Mouse (Mus musculus) kidney, postnatal 0 days (tissue): ENCODE results near the gene Nepn. TPM values are rescaled to one million over a fixed set of nuclear protein-coding genes. Genes with fewer than 3 reads are reported as not detected.
A peak's percentile ranks its signal among the peaks of the same experiment; 100 is the strongest.
"Not testable (repeated sequence)": the region's sequence is repeated elsewhere in the genome, so short reads cannot be mapped to it uniquely, and the experiment has no call there.

ENCODE experiments used
- ATAC-seq: fragments of 200-750 bp; cut with Nextera tagmentation; replicated peaks from 2 replicates; pipeline ENCODE4 v1.8.0; 2017; ENCODE audit warnings: low read depth, moderate number of reproducible peaks, moderate TSS enrichment, moderate library complexity; ENCODE audit not compliant: low FRiP score
- DNase-seq: peaks from one replicate; pipeline ENCODE4 v3.0.0-alpha.2; 2016; ENCODE audit warnings: low spot score
- H3K27ac ChIP-seq: fragments of 300-500 bp; sonication (generic); 2 replicates; pipeline ENCODE4 v1.5.1; 2014; ENCODE audit warnings: mild to moderate bottlenecking
- H3K27me3 ChIP-seq: fragments of 300-500 bp; sonication (generic); 2 replicates; pipeline ENCODE4 v1.6.1; 2014; ENCODE audit warnings: low read length, mixed read lengths; ENCODE audit not compliant: insufficient read depth
- H3K36me3 ChIP-seq: fragments of 300-500 bp; sonication (generic); 2 replicates; pipeline ENCODE4 v1.6.1; 2014; ENCODE audit warnings: low read length, mixed read lengths; ENCODE audit not compliant: insufficient read depth
- H3K4me1 ChIP-seq: fragments of 300-500 bp; sonication (generic); replicated peaks from 2 replicates; pipeline ENCODE4 v1.6.1; 2014; ENCODE audit warnings: antibody characterized with exemption, low read length, mixed read lengths; ENCODE audit not compliant: insufficient read depth
- H3K4me2 ChIP-seq: fragments of 300-500 bp; sonication (generic); 2 replicates; pipeline ENCODE4 v1.6.1; 2014; ENCODE audit warnings: mild to moderate bottlenecking, low read length, moderate library complexity, mixed read lengths
- H3K4me3 ChIP-seq: fragments of 300-500 bp; sonication (generic); replicated peaks from 2 replicates; pipeline ENCODE4 v1.5.1; 2014; ENCODE audit warnings: low read depth, low read length
- H3K9ac ChIP-seq: fragments of 300-500 bp; sonication (generic); 2 replicates; pipeline ENCODE4 v1.6.1; 2014; ENCODE audit warnings: low read depth, low read length
- H3K9me3 ChIP-seq: fragments of 300-500 bp; sonication (generic); replicated peaks from 2 replicates; pipeline ENCODE4 v1.6.1; 2016; ENCODE audit warnings: low read length, inconsistent platforms, mixed read lengths
- CTCF ChIP-seq: IDR thresholded peaks from 2 replicates; pipeline ENCODE4 v1.5.1; 2016; ENCODE audit warnings: antibody characterized with exemption, low read depth, mild to moderate bottlenecking, moderate library complexity
- WGBS: fragments of 180-500 bp; shearing (Covaris S2); extraction: QIAGEN DNeasy Blood & Tissue Kit; methylation state at CpG from one replicate; pipeline ENCODE4 v1.1.7; 2014; 5-methylcytosine and 5-hydroxymethylcytosine counted together
- polyA plus RNA-seq: library from polyadenylated mRNA; unstranded; fragments of >200 nt; fragmentation: Nextera tagmentation; extraction: Ambion mirVana; gene quantifications from 2 replicates; pipeline ENCODE4 v1.2.1, GENCODE M21; 2015

The Nepn gene
- polyA plus RNA-seq: 2.1 and 2.4 TPM in 2 replicates

- H3K27ac ChIP-seq: no peak within 1 kb of the TSS
- H3K4me2 ChIP-seq: no peak within 1 kb of the TSS
- no peak within 1 kb of the TSS for H3K9ac ChIP-seq
- no peaks in the 10 kb centered on the region for H3K27me3 ChIP-seq
- no peak for TF ChIP-seq CTCF
- no peaks in the 10 kb centered on the region for H3K4me1 ChIP-seq
- H3K4me3 ChIP-seq: no peak within 1 kb of the TSS
- WGBS: 66% methylated on average over 5 of the region's 5 CpGs
- no peaks in the 10 kb centered on the region for H3K9me3 ChIP-seq
- ATAC-seq (no peak), DNase-seq (no peak)
- no peaks in the 10 kb centered on the region for H3K36me3 ChIP-seq
These were observed at the start of gene Nepn for GRCm38 (mm10) chr10:52388922-52389430. TSS of gene Nepn (plus strand) at chr10:52388972.

DNA sequence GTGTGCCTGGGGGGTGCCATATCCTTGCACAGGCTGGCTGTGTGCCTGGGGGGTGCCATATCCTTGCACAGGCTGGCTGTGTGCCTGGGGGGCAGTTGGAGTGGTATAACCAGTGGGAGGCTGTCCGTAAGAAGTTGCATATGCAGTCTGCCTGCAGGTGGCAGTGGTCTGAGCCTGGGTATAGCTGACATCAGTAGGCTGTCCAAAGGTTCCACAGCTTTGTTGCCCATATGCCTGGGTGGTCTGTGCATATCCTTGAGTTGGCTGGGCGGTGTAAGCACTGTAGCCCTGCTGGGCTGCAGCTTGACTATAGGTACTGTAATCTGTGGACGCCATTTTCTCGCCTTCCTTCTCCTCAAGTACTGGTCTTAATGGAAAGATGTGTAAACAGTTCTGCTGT lies 45.4 kb upstream of the Nepn start:
- ATAC-seq, H3K9me3 ChIP-seq, H3K27ac ChIP-seq, H3K4me3 ChIP-seq, DNase-seq, H3K4me2 ChIP-seq, H3K9ac ChIP-seq, H3K4me1 ChIP-seq, H3K27me3 ChIP-seq: not testable (repeated sequence)
- 95% methylated on average over 4 of the region's 4 CpGs for WGBS
- peaks cover 32% of the 10 kb centered on the region for H3K36me3 ChIP-seq
- peak; percentile 34; the same call in 1 of the 2 replicates for TF ChIP-seq CTCF

GRCm38 (mm10) chr10:52353184-52353583 lies 35.6 kb upstream of the Nepn start:
- ATAC-seq (no peak), DNase-seq (peak; percentile 6)
- Histone ChIP-seq H3K9me3 (no peaks in the 10 kb centered on the region), H3K9ac (no peak overlapping the region), H3K36me3 (peaks cover 21% of the 10 kb centered on the region; the same call in 1 of the 2 replicates), H3K27me3 (no peaks in the 10 kb centered on the region), H3K4me2 (no peak overlapping the region), H3K4me3 (no peak overlapping the region), H3K27ac (no peak overlapping the region), H3K4me1 (no peaks in the 10 kb centered on the region)
- WGBS: 74% methylated on average over 9 of the region's 9 CpGs
- TF ChIP-seq CTCF: peak; percentile 33; the same call in 1 of the 2 replicates

DNA sequence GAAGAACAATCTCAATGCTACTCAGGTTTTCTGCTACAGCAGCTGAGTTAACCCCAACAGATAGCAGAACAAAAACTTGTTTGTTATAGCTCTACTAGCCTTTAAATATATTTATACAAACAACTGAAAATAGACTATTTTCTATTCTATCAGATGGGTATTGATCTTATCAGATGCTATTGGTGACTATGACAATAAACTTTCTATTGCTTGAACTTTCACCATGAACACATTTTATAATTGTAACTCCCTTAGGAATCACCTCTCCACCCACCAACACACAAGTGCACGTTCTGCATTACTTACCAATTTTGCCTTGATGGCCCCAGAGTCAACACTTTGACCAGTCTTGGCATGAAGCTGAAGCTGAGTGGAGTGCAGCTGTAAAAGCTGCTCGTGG lies 30.3 kb upstream of the Nepn start, which contains the start of gene Gm26741:
Gm26741 (plus strand) TSS at position 301 of the 400 bp plus-strand sequence.
- no peak within 1 kb of the TSS for H3K4me2 ChIP-seq
- no peak for ATAC-seq
- H3K36me3 ChIP-seq: peaks cover 3% of the 10 kb centered on the region; the same call in 1 of the 2 replicates
- H3K4me3 ChIP-seq: no peak within 1 kb of the TSS
- no peak within 1 kb of the TSS for H3K9ac ChIP-seq
- no peaks in the 10 kb centered on the region for H3K9me3 ChIP-seq
- H3K27ac ChIP-seq: no peak within 1 kb of the TSS
- no peak for DNase-seq
- no peaks in the 10 kb centered on the region for H3K27me3 ChIP-seq
- 94% methylated on average over 2 of the region's 2 CpGs for WGBS
- no peaks in the 10 kb centered on the region for H3K4me1 ChIP-seq
- no peak for TF ChIP-seq CTCF

DNA sequence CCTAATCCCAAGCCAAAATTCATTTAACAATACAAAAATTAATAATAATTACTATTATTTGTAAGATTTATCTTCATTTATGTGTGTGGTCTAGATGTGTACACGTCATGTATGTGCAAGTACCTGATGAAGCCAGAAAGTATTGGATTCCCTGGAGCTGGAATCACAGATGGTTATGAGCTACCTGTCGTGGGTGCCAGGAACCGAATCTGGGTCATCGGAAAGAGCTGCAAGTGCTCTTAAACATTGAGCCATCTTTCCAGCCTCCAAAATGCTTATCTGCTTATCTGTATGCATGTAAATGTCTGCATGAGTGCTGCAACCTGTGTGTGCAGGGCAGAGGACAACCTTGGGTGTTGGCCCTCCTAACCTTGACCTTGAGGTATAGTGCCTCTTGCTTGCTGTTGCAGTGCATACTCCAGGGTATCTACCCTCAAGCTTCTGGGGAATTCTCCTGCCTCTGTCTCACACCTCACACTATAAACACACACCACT lies 28.5 kb upstream of the Nepn start:
- Histone ChIP-seq H3K27me3 (no peaks in the 10 kb centered on the region), H3K9me3 (no peaks in the 10 kb centered on the region), H3K36me3 (peaks cover 3% of the 10 kb centered on the region; the same call in 1 of the 2 replicates), H3K4me1 (no peaks in the 10 kb centered on the region), H3K4me2 (no peak overlapping the region), H3K4me3 (no peak overlapping the region), H3K27ac (no peak overlapping the region), H3K9ac (no peak overlapping the region)
- TF ChIP-seq CTCF: no peak
- ATAC-seq (no peak), DNase-seq (no peak)
- 96% methylated on average over 4 of the region's 4 CpGs for WGBS

DNA sequence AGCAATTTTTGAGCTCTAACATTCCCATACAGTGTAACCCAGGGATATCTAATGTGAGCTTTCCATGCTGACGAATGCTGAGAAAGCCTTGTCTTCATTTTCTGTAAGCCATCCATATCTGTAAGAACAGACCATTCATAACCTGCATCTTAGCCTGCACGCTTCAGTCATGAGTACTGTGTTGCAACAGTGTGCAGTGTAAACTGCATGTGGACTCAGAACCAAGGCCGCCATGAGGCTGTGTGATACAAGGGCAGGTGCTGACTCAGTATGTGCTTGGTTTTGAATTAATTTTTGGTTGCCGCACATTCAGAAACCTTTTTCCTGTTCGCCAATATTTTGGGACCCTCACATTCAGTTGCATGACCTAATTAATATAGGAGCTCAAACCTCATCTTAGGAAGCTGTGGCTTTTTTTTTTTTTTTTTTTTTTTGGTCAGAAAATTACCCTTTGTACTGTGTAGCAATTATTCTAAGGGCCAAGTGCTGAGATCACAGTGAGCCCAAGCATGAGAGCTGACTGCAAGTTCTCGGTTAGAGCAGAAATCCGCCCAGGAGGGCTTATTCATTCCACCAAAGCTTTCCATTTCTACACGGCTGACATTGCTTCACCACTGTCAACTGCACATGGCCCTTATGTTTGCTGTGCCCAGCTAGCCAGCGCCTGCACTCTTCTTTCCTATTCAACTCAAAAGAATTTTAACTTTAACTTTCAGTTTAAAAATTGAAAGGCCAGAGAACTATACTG lies 27.7 kb upstream of the Nepn start:
- Histone ChIP-seq H3K9ac (no peak overlapping the region), H3K4me2 (no peak overlapping the region), H3K9me3 (no peaks in the 10 kb centered on the region), H3K4me1 (no peaks in the 10 kb centered on the region), H3K27me3 (no peaks in the 10 kb centered on the region), H3K36me3 (no peaks in the 10 kb centered on the region), H3K4me3 (no peak overlapping the region), H3K27ac (no peak overlapping the region)
- WGBS: 87% methylated on average over 9 of the region's 9 CpGs
- no peak for ATAC-seq
- no peak for TF ChIP-seq CTCF
- DNase-seq: no peak
